Mouse (Mus musculus) hindbrain, embryonic 13.5 days (tissue): Measurements from ENCODE around the gene Rpl5. TPM values are rescaled to one million over a fixed set of nuclear protein-coding genes. Genes with fewer than 3 reads are reported as not detected.
"Not testable (repeated sequence)": the region's sequence is repeated elsewhere in the genome, so short reads cannot be mapped to it uniquely, and the experiment has no call there.

Source experiments
- ATAC-seq: fragments of 200-750 bp; cut with Nextera tagmentation; 2 replicates; pipeline ENCODE4 v1.8.0; 2017; ENCODE audit warnings: moderate TSS enrichment; ENCODE audit not compliant: low FRiP score
- H3K27ac ChIP-seq: fragments of 300-500 bp; sonication (generic); 2 replicates; pipeline ENCODE4 v1.5.1; 2015; ENCODE audit warnings: inconsistent platforms, mild to moderate bottlenecking, moderate library complexity
- H3K27me3 ChIP-seq: fragments of 300-500 bp; sonication (generic); 2 replicates; pipeline ENCODE4 v1.6.1; 2015; ENCODE audit warnings: mild to moderate bottlenecking, inconsistent platforms
- H3K36me3 ChIP-seq: fragments of 300-500 bp; sonication (generic); 2 replicates; pipeline ENCODE4 v1.6.1; 2015; ENCODE audit warnings: mild to moderate bottlenecking, inconsistent platforms
- H3K4me1 ChIP-seq: fragments of 300-500 bp; sonication (generic); replicated peaks from 2 replicates; pipeline ENCODE4 v1.6.1; 2015; ENCODE audit warnings: inconsistent platforms
- H3K4me2 ChIP-seq: fragments of 300-500 bp; sonication (generic); 2 replicates; pipeline ENCODE4 v1.6.1; 2015; ENCODE audit warnings: inconsistent platforms, mild to moderate bottlenecking, moderate library complexity
- H3K4me3 ChIP-seq: fragments of 300-500 bp; sonication (generic); 2 replicates; pipeline ENCODE4 v1.5.1; 2015; ENCODE audit warnings: mild to moderate bottlenecking, inconsistent platforms
- H3K9ac ChIP-seq: fragments of 300-500 bp; sonication (generic); 2 replicates; pipeline ENCODE4 v1.6.1; 2015; ENCODE audit warnings: mild to moderate bottlenecking, inconsistent platforms
- H3K9me3 ChIP-seq: fragments of 300-500 bp; sonication (generic); 2 replicates; pipeline ENCODE4 v1.6.1; 2016; ENCODE audit warnings: inconsistent platforms
- WGBS: fragments of 180-500 bp; shearing (Covaris S2); methylation state at CpG from one replicate; pipeline ENCODE4 v1.1.7; 2015; 5-methylcytosine and 5-hydroxymethylcytosine counted together
- polyA plus RNA-seq: library from polyadenylated mRNA; unstranded; fragments of >200 nt; fragmentation: Nextera tagmentation; extraction: Ambion mirVana; gene quantifications from 2 replicates; pipeline ENCODE4 v1.2.1, GENCODE M21; 2015

The Rpl5 gene
- polyA plus RNA-seq, 1 experiment from 2014 or later: 62.5 TPM

GRCm38 (mm10) chr5:107936625-107937389, 36.5 kb downstream of the Rpl5 start:
- Histone ChIP-seq H3K4me2 (no peak overlapping the region), H3K9ac (no peak overlapping the region), H3K9me3 (no peaks in the 10 kb centered on the region), H3K27me3 (no peaks in the 10 kb centered on the region), H3K4me3 (no peak overlapping the region), H3K4me1 (peaks cover 10% of the 10 kb centered on the region), H3K36me3 (no peaks in the 10 kb centered on the region), H3K27ac (no peak overlapping the region)
- ATAC-seq: no peak
- WGBS: 91% methylated on average over 10 of the region's 10 CpGs

- not testable (repeated sequence) for H3K9ac ChIP-seq, H3K27me3 ChIP-seq, H3K4me2 ChIP-seq, H3K4me1 ChIP-seq, H3K4me3 ChIP-seq, H3K9me3 ChIP-seq, ATAC-seq, H3K36me3 ChIP-seq, H3K27ac ChIP-seq
- WGBS: 71% methylated on average over 1 of the region's 1 CpGs
These were observed 38.2 kb downstream of the Rpl5 start for GRCm38 (mm10) chr5:107938483-107938882.

GRCm38 (mm10) chr5:107938886-107939285, 38.6 kb downstream of the Rpl5 start:
- Histone ChIP-seq H3K27ac (no peak overlapping the region), H3K4me2 (no peak overlapping the region), H3K27me3 (no peaks in the 10 kb centered on the region), H3K9ac (no peak overlapping the region), H3K4me1 (0 out of 2 replicates have a peak, but pooled peaks cover under 1% of the 10 kb centered on the region), H3K9me3 (no peaks in the 10 kb centered on the region), H3K4me3 (no peak overlapping the region), H3K36me3 (no peaks in the 10 kb centered on the region)
- ATAC-seq: no peak
- whole genome bisulfite sequencing: 96% methylated on average over 2 of the region's 2 CpGs

GRCm38 (mm10) chr5:107939701-107940100, 39.4 kb downstream of the Rpl5 start:
- Histone ChIP-seq H3K9ac (no peak overlapping the region), H3K27ac (no peak overlapping the region), H3K9me3 (no peaks in the 10 kb centered on the region), H3K36me3 (no peaks in the 10 kb centered on the region), H3K4me3 (no peak overlapping the region), H3K4me2 (no peak overlapping the region), H3K27me3 (no peaks in the 10 kb centered on the region), H3K4me1 (no peaks in the 10 kb centered on the region)
- WGBS: 93% methylated on average over 3 of the region's 3 CpGs
- ATAC-seq: no peak

GRCm38 (mm10) chr5:107941222-107941621, 40.9 kb downstream of the Rpl5 start:
- Histone ChIP-seq H3K4me2 (no peak overlapping the region), H3K27me3 (no peaks in the 10 kb centered on the region), H3K4me3 (no peak overlapping the region), H3K4me1 (no peaks in the 10 kb centered on the region), H3K27ac (no peak overlapping the region), H3K9me3 (no peaks in the 10 kb centered on the region), H3K9ac (no peak overlapping the region), H3K36me3 (no peaks in the 10 kb centered on the region)
- WGBS: 60% methylated on average over 6 of the region's 6 CpGs
- no peak for ATAC-seq

GRCm38 (mm10) chr5:107942941-107943340, 42.6 kb downstream of the Rpl5 start:
- Histone ChIP-seq H3K4me1 (no peaks in the 10 kb centered on the region), H3K9ac (no peak overlapping the region), H3K27me3 (no peaks in the 10 kb centered on the region), H3K4me2 (no peak overlapping the region), H3K4me3 (no peak overlapping the region), H3K36me3 (no peaks in the 10 kb centered on the region), H3K9me3 (no peaks in the 10 kb centered on the region), H3K27ac (no peak overlapping the region)
- ATAC-seq: no peak
- WGBS: 93% methylated on average over 1 of the region's 1 CpGs

- Histone ChIP-seq H3K4me3 (no peak overlapping the region), H3K4me2 (no peak overlapping the region), H3K9me3 (no peaks in the 10 kb centered on the region), H3K4me1 (no peaks in the 10 kb centered on the region), H3K9ac (no peak overlapping the region), H3K36me3 (no peaks in the 10 kb centered on the region), H3K27ac (no peak overlapping the region), H3K27me3 (no peaks in the 10 kb centered on the region)
- 96% methylated on average over 6 of the region's 6 CpGs for WGBS
- ATAC-seq: no peak
These were observed 43.2 kb downstream of the Rpl5 start for GRCm38 (mm10) chr5:107943526-107943925.

GRCm38 (mm10) chr5:107946475-107946874, 46.2 kb downstream of the Rpl5 start:
- no peaks in the 10 kb centered on the region for H3K4me1 ChIP-seq
- no peak overlapping the region for H3K9ac ChIP-seq
- no peak for ATAC-seq
- no peak overlapping the region for H3K27ac ChIP-seq
- no peaks in the 10 kb centered on the region for H3K27me3 ChIP-seq
- no peaks in the 10 kb centered on the region for H3K9me3 ChIP-seq
- WGBS: 93% methylated on average over 1 of the region's 1 CpGs
- H3K36me3 ChIP-seq: no peaks in the 10 kb centered on the region
- no peak overlapping the region for H3K4me2 ChIP-seq
- no peak overlapping the region for H3K4me3 ChIP-seq

- no peak overlapping the region for H3K4me3 ChIP-seq
- ATAC-seq: no peak
- H3K27ac ChIP-seq: no peak overlapping the region
- no peaks in the 10 kb centered on the region for H3K4me1 ChIP-seq
- WGBS: 80% methylated on average over 2 of the region's 2 CpGs
- H3K36me3 ChIP-seq: no peaks in the 10 kb centered on the region
- H3K9me3 ChIP-seq: no peaks in the 10 kb centered on the region
- no peaks in the 10 kb centered on the region for H3K27me3 ChIP-seq
- no peak overlapping the region for H3K4me2 ChIP-seq
- no peak overlapping the region for H3K9ac ChIP-seq
These were observed 47.2 kb downstream of the Rpl5 start for GRCm38 (mm10) chr5:107947548-107947947.

- Histone ChIP-seq H3K4me3 (no peak overlapping the region), H3K9ac (no peak overlapping the region), H3K4me1 (no peaks in the 10 kb centered on the region), H3K36me3 (no peaks in the 10 kb centered on the region), H3K4me2 (no peak overlapping the region), H3K27ac (no peak overlapping the region), H3K9me3 (no peaks in the 10 kb centered on the region), H3K27me3 (no peaks in the 10 kb centered on the region)
- WGBS: 89% methylated on average over 1 of the region's 1 CpGs
- no peak for ATAC-seq
These were observed 48.6 kb downstream of the Rpl5 start for GRCm38 (mm10) chr5:107948899-107949298.

GRCm38 (mm10) chr5:107949607-107950006, 49.3 kb downstream of the Rpl5 start:
- Histone ChIP-seq H3K9ac (no peak overlapping the region), H3K4me2 (no peak overlapping the region), H3K4me3 (no peak overlapping the region), H3K4me1 (no peaks in the 10 kb centered on the region), H3K27ac (no peak overlapping the region), H3K9me3 (no peaks in the 10 kb centered on the region), H3K27me3 (no peaks in the 10 kb centered on the region), H3K36me3 (no peaks in the 10 kb centered on the region)
- 89% methylated on average over 3 of the region's 3 CpGs for WGBS
- ATAC-seq: no peak

GRCm38 (mm10) chr5:107950643-107951042, 50.3 kb downstream of the Rpl5 start:
- no peaks in the 10 kb centered on the region for H3K27me3 ChIP-seq
- H3K9ac ChIP-seq: no peak overlapping the region
- H3K4me2 ChIP-seq: no peak overlapping the region
- H3K4me1 ChIP-seq: no peaks in the 10 kb centered on the region
- no peaks in the 10 kb centered on the region for H3K36me3 ChIP-seq
- no peak for ATAC-seq
- H3K9me3 ChIP-seq: no peaks in the 10 kb centered on the region
- no peak overlapping the region for H3K4me3 ChIP-seq
- no peak overlapping the region for H3K27ac ChIP-seq
- WGBS: 80% methylated on average over 5 of the region's 5 CpGs
